Mouse (Mus musculus) kidney, postnatal 0 days (tissue): ENCODE results near the gene Olfr411. TPM values are rescaled to one million over a fixed set of nuclear protein-coding genes. Genes with fewer than 3 reads are reported as not detected.

Experiments used
- ATAC-seq: fragments of 200-750 bp; cut with Nextera tagmentation; replicated peaks from 2 replicates; pipeline ENCODE4 v1.8.0; 2017; ENCODE audit warnings: low read depth, moderate number of reproducible peaks, moderate TSS enrichment, moderate library complexity; ENCODE audit not compliant: low FRiP score
- DNase-seq: peaks from one replicate; pipeline ENCODE4 v3.0.0-alpha.2; 2016; ENCODE audit warnings: low spot score
- H3K27ac ChIP-seq: fragments of 300-500 bp; sonication (generic); 2 replicates; pipeline ENCODE4 v1.5.1; 2014; ENCODE audit warnings: mild to moderate bottlenecking
- H3K27me3 ChIP-seq: fragments of 300-500 bp; sonication (generic); 2 replicates; pipeline ENCODE4 v1.6.1; 2014; ENCODE audit warnings: low read length, mixed read lengths; ENCODE audit not compliant: insufficient read depth
- H3K36me3 ChIP-seq: fragments of 300-500 bp; sonication (generic); 2 replicates; pipeline ENCODE4 v1.6.1; 2014; ENCODE audit warnings: low read length, mixed read lengths; ENCODE audit not compliant: insufficient read depth
- H3K4me1 ChIP-seq: fragments of 300-500 bp; sonication (generic); replicated peaks from 2 replicates; pipeline ENCODE4 v1.6.1; 2014; ENCODE audit warnings: antibody characterized with exemption, low read length, mixed read lengths; ENCODE audit not compliant: insufficient read depth
- H3K4me2 ChIP-seq: fragments of 300-500 bp; sonication (generic); 2 replicates; pipeline ENCODE4 v1.6.1; 2014; ENCODE audit warnings: mild to moderate bottlenecking, low read length, moderate library complexity, mixed read lengths
- H3K4me3 ChIP-seq: fragments of 300-500 bp; sonication (generic); replicated peaks from 2 replicates; pipeline ENCODE4 v1.5.1; 2014; ENCODE audit warnings: low read depth, low read length
- H3K9ac ChIP-seq: fragments of 300-500 bp; sonication (generic); 2 replicates; pipeline ENCODE4 v1.6.1; 2014; ENCODE audit warnings: low read depth, low read length
- H3K9me3 ChIP-seq: fragments of 300-500 bp; sonication (generic); replicated peaks from 2 replicates; pipeline ENCODE4 v1.6.1; 2016; ENCODE audit warnings: low read length, inconsistent platforms, mixed read lengths
- CTCF ChIP-seq: IDR thresholded peaks from 2 replicates; pipeline ENCODE4 v1.5.1; 2016; ENCODE audit warnings: antibody characterized with exemption, low read depth, mild to moderate bottlenecking, moderate library complexity
- WGBS: fragments of 180-500 bp; shearing (Covaris S2); extraction: QIAGEN DNeasy Blood & Tissue Kit; methylation state at CpG from one replicate; pipeline ENCODE4 v1.1.7; 2014; 5-methylcytosine and 5-hydroxymethylcytosine counted together
- polyA plus RNA-seq: library from polyadenylated mRNA; unstranded; fragments of >200 nt; fragmentation: Nextera tagmentation; extraction: Ambion mirVana; gene quantifications from 2 replicates; pipeline ENCODE4 v1.2.1, GENCODE M21; 2015

Gene Olfr411
- not detected in 2 replicates for polyA plus RNA-seq

DNA sequence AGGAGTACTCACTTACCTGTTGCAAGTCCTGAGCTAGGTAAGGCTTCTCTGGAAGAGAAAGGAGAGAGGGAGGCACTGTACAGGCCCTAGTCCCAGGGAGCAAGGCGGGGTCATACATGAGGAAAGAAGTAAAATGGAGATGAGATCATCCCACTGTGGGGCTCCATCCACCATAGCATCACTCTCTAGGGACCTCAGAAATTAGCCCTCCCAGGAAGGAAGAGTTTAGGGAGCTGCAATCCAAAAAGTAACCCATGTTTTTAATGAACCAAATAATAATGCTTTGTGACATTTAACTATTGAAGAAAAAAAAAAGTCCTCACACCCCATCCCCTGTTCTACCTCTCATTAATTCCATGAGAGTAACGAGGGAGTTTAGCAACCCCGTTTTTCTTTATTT is at the start of gene Olfr411:
Gene Olfr411 (minus strand): TSS at position 101 of the 400 bp plus-strand sequence.
- Histone ChIP-seq H3K36me3 (no peaks in the 10 kb centered on the region), H3K9ac (no peak within 1 kb of the TSS), H3K4me2 (no peak within 1 kb of the TSS), H3K27me3 (no peaks in the 10 kb centered on the region), H3K4me1 (no peaks in the 10 kb centered on the region), H3K9me3 (no peaks in the 10 kb centered on the region), H3K27ac (no peak within 1 kb of the TSS), H3K4me3 (no peak within 1 kb of the TSS)
- DNase-seq, result no peak
- 82% methylated on average over 3 of the region's 3 CpGs for WGBS
- no peak for TF ChIP-seq CTCF
- no peak for ATAC-seq

DNA sequence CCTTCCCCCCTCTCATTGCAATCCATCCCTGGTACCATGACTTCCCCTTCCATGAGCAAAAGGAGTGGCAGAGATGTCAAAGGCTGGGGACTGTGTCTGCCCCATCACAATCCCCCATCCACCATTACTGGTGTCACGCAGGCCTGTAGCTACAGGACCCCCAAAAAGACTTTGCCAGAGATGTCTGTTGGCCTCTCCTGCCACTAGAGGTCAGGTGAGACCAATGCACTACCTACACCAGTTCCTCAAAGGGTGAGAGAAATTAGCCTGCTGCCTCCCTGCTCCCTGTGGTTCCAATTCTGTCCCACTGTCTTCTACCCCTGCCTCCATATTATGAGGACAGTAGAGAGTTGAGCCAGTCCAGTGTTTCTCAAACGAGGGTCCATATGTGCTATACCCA is 49.7 kb upstream of the Olfr411 start:
- Histone ChIP-seq H3K36me3 (no peaks in the 10 kb centered on the region), H3K4me1 (no peaks in the 10 kb centered on the region), H3K4me2 (no peak overlapping the region), H3K9me3 (no peaks in the 10 kb centered on the region), H3K4me3 (no peak overlapping the region), H3K27me3 (no peaks in the 10 kb centered on the region), H3K27ac (no peak overlapping the region), H3K9ac (no peak overlapping the region)
- WGBS, result 44% methylated on average over 2 of the region's 2 CpGs
- peak; percentile 75 for TF ChIP-seq CTCF
- DNase-seq, result peak; percentile 49
- no peak for ATAC-seq

DNA sequence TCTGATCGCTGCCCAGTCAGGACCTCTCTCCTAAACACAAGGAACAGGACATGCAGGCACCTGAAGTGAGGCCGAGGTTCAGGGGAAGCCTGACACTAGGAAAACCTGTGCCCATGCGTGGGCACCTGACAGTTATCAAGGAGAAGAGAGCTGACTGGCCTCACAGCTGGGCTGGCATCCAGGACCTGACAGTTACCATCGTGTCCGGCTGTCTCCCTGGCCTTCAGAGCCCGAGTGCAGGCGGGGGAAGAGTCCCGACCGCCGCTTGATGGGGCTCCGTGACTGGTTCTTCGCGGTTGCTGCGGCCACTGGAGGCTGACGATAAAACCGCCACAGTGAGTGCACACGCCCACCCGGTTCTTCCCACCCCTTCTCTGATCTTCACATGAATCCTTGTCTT is 43.1 kb upstream of the Olfr411 start:
- H3K27me3 ChIP-seq, result no peaks in the 10 kb centered on the region
- H3K4me1 ChIP-seq, result no peaks in the 10 kb centered on the region
- no peaks in the 10 kb centered on the region for H3K36me3 ChIP-seq
- H3K9me3 ChIP-seq, result no peaks in the 10 kb centered on the region
- H3K4me2 ChIP-seq, result no peak overlapping the region
- H3K27ac ChIP-seq, result no peak overlapping the region
- no peak for TF ChIP-seq CTCF
- 74% methylated on average over 18 of the region's 18 CpGs for WGBS
- no peak for DNase-seq
- no peak overlapping the region for H3K4me3 ChIP-seq
- H3K9ac ChIP-seq, result no peak overlapping the region
- ATAC-seq, result no peak

DNA sequence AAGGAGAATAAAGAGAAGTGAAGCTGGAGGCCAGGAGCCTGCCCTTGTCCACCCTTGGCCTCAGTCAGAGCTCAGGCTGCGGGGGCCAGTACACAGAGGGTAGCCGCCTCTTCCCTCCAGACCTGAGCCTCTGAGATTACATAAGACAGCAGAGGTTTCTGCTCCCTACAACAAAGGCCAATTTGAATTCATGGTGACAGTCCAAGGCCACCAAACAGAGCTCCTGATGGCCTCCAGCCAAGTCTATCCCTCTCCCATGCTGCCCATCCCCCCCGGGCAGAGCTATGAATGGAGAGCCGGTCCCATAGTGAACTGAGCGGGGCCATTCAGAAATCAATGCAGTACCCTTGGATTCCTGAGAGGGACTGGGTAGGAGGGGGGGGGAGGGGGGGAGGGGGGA is 41.0 kb upstream of the Olfr411 start:
- Histone ChIP-seq H3K4me1 (no peaks in the 10 kb centered on the region), H3K27me3 (no peaks in the 10 kb centered on the region), H3K4me3 (no peak overlapping the region), H3K36me3 (no peaks in the 10 kb centered on the region), H3K9me3 (no peaks in the 10 kb centered on the region), H3K4me2 (no peak overlapping the region), H3K9ac (no peak overlapping the region), H3K27ac (no peak overlapping the region)
- no peak for TF ChIP-seq CTCF
- DNase-seq, result no peak
- 89% methylated on average over 5 of the region's 5 CpGs for WGBS
- no peak for ATAC-seq

DNA sequence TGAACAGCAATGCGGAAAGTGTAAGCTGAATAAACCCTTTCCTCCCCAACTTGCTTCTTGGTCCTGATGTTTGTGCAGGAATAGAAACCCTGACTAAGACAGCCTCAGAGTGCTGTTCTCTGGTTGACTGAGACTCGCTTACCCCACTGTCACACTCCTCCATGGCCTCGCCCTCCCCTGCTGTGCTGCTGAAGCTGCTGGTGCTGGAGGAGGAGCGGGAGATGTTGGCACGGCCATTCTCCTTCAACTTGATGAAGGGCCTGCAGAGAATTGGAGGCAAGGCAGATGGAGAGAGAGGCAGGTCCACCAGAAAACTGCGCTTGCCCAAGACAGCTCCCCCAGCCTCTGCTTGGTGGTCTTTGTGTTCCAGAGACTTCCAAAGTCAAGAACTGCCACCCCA is 40.5 kb upstream of the Olfr411 start:
- H3K36me3 ChIP-seq, result no peaks in the 10 kb centered on the region
- H3K27ac ChIP-seq, result no peak overlapping the region
- no peak for TF ChIP-seq CTCF
- H3K9ac ChIP-seq, result no peak overlapping the region
- H3K4me2 ChIP-seq, result no peak overlapping the region
- no peaks in the 10 kb centered on the region for H3K27me3 ChIP-seq
- ATAC-seq (no peak), DNase-seq (no peak)
- 70% methylated on average over 6 of the region's 6 CpGs for WGBS
- H3K9me3 ChIP-seq, result no peaks in the 10 kb centered on the region
- no peak overlapping the region for H3K4me3 ChIP-seq
- H3K4me1 ChIP-seq, result no peaks in the 10 kb centered on the region

DNA sequence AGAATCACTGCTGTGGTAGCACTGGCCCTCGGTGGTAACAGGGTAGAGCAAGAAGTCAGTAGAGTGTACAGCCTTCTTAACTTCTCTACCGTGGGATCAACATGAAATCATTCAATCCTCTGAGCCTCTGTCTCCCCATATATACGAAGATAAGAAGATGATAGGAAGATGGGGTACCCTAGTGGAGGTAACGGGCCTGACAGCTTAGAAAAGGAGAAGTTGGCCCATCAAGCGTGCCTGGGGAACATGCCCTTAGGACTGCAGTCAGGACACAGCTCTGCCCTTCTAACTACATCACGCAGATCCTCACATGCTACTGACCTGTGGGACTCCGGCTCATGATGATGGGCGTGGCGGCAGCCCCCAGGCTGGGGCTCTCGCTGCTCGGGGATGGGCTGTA is 39.4 kb upstream of the Olfr411 start:
- H3K27me3 ChIP-seq, result no peaks in the 10 kb centered on the region
- H3K4me3 ChIP-seq, result no peak overlapping the region
- H3K9me3 ChIP-seq, result no peaks in the 10 kb centered on the region
- 83% methylated on average over 11 of the region's 11 CpGs for WGBS
- no peak overlapping the region for H3K27ac ChIP-seq
- H3K4me1 ChIP-seq, result no peaks in the 10 kb centered on the region
- ATAC-seq (no peak), DNase-seq (no peak)
- no peak overlapping the region for H3K9ac ChIP-seq
- H3K4me2 ChIP-seq, result no peak overlapping the region
- TF ChIP-seq CTCF, result no peak
- no peaks in the 10 kb centered on the region for H3K36me3 ChIP-seq

DNA sequence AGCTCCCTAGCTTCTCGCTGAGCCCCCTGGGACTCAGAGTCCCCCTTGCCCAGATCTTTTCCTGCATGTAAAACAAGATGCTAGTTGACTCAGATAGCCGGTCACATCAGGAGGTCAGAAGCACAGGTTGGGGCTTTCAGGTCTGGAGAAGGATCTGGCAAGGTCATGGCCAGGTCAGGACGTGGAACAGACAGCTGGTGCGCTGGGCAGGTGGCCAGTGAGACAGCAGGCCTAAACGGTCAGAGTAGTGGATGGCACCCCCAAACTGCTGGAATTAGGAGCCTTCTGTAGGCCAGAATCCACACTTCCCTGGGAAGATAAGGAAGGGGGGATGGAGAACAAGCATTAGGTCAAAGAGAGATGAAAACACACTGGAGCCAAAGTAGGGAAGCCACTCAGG is 34.8 kb upstream of the Olfr411 start:
- H3K36me3 ChIP-seq, result no peaks in the 10 kb centered on the region
- no peak for DNase-seq
- no peaks in the 10 kb centered on the region for H3K27me3 ChIP-seq
- no peak overlapping the region for H3K9ac ChIP-seq
- no peak overlapping the region for H3K4me2 ChIP-seq
- no peak for ATAC-seq
- no peaks in the 10 kb centered on the region for H3K4me1 ChIP-seq
- no peaks in the 10 kb centered on the region for H3K9me3 ChIP-seq
- no peak overlapping the region for H3K4me3 ChIP-seq
- H3K27ac ChIP-seq, result no peak overlapping the region
- TF ChIP-seq CTCF, result no peak
- 72% methylated on average over 5 of the region's 5 CpGs for WGBS
